Mouse (Mus musculus): ENCODE measurements around the gene Smad3. TPM values are rescaled to one million over a fixed set of nuclear protein-coding genes. Genes with fewer than 3 reads are reported as not detected.

The Smad3 gene
- polyA plus RNA-seq, 1 experiment from 2014 or later: 17.5 TPM

DNA sequence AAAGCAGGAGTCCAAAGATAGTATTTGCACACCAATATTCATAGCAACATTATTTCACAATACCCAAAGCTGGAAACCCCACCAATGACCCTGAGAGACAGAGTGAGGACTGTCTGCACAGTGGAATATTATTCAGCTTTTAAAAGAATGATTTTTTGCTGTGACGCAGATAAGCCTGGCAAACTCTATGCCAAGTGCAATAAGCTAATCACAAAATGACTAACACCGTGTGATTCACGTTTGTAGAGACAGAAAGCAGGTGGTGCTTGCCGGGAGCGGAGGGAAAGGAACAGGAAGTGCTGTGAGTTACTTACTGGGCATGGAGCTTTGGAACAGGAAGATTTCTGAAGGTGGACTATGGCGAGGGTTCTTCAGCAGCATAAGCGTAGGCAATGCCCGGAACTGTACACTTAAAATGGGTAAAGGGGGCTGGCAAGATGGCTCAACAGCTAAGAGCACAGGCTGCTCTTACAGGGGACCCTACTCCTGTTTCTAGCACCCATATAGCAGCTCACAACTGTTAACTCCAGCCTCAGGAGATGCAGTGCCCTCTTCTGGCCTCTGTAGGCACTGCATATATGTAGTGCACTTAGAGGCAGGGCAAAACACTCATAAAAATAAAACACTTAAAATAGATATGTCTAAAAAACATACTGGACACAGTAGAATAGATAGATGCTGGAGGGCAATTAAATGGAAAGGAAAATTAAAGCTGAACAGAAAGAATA, 3.7 kb upstream of the Smad3 start:
- no peaks in the 10 kb centered on the region for H3K9me3 ChIP-seq
- no peak overlapping the region; the same call in 1 of the 2 replicates for H3K27ac ChIP-seq
- no peak overlapping the region for H3K4me2 ChIP-seq
- WGBS: 87% methylated on average over 8 of the region's 8 CpGs
- ATAC-seq (ENCODE audit: insufficient read depth, low FRiP score, low read depth): no peak
- no peak overlapping the region for H3K9ac ChIP-seq
- H3K27me3 ChIP-seq (replicated peaks): no peaks in the 10 kb centered on the region
- H3K4me1 ChIP-seq: peaks cover 15% of the 10 kb centered on the region
- no peaks in the 10 kb centered on the region for H3K36me3 ChIP-seq
- no peak overlapping the region for H3K4me3 ChIP-seq (replicated peaks)

GRCm38 (mm10) chr9:63760783-63761182, 3.0 kb upstream of the Smad3 start:
- Histone ChIP-seq H3K36me3 (no peaks in the 10 kb centered on the region), H3K27ac (peak overlapping the region; percentile 72), H3K27me3 (replicated peaks) (no peaks in the 10 kb centered on the region), H3K9me3 (no peaks in the 10 kb centered on the region), H3K9ac (no peak overlapping the region), H3K4me1 (peaks cover 23% of the 10 kb centered on the region), H3K4me2 (no peak overlapping the region; the same call in 1 of the 2 replicates), H3K4me3 (replicated peaks) (no peak overlapping the region)
- WGBS: 88% methylated on average over 7 of the region's 7 CpGs
- ATAC-seq (ENCODE audit: insufficient read depth, low FRiP score, low read depth): no peak

DNA sequence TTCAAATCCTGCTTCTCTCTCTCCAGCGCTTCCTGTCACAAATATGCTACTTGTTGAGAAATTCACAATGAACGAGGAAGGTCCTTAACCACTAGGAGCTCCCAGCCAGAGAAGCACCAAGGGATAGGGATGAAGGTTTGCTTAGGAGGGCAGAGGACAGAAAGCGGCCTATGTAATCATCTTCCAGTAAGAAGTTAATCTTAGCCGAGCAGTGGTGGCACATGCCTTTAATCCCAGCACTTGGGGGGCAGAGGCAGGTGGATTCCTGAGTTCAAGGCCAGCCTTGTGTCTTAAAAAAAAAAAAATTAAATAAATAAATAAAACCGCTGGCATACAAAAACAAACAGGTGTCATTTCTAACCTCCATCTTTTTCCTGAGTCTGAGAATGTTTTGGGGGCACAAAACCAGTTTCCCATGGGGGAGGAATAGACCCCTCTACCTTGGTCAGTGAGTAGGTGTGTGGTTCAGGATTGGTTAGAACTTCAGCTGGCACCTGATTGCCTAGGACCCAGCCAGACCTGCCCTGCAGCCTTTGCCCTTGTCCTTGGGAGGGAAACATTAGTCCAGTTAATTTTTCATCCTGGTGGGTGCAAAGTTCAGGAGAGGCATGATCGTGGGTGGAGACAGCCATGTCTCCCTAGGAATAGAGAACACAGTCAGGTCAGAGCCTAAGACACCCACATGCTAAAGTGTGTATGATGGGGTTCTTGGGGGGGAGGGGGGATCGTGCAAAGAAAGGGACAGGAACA, 2.4 kb upstream of the Smad3 start:
- Histone ChIP-seq H3K4me2 (peak overlapping the region; percentile 74; the same call in 1 of the 2 replicates), H3K9me3 (no peaks in the 10 kb centered on the region), H3K9ac (no peak overlapping the region), H3K27ac (peak overlapping the region; percentile 97), H3K27me3 (replicated peaks) (no peaks in the 10 kb centered on the region), H3K4me3 (replicated peaks) (no peak overlapping the region), H3K36me3 (no peaks in the 10 kb centered on the region), H3K4me1 (peaks cover 29% of the 10 kb centered on the region)
- no peak for ATAC-seq (ENCODE audit: insufficient read depth, low FRiP score, low read depth)
- WGBS: 73% methylated on average over 7 of the region's 7 CpGs

DNA sequence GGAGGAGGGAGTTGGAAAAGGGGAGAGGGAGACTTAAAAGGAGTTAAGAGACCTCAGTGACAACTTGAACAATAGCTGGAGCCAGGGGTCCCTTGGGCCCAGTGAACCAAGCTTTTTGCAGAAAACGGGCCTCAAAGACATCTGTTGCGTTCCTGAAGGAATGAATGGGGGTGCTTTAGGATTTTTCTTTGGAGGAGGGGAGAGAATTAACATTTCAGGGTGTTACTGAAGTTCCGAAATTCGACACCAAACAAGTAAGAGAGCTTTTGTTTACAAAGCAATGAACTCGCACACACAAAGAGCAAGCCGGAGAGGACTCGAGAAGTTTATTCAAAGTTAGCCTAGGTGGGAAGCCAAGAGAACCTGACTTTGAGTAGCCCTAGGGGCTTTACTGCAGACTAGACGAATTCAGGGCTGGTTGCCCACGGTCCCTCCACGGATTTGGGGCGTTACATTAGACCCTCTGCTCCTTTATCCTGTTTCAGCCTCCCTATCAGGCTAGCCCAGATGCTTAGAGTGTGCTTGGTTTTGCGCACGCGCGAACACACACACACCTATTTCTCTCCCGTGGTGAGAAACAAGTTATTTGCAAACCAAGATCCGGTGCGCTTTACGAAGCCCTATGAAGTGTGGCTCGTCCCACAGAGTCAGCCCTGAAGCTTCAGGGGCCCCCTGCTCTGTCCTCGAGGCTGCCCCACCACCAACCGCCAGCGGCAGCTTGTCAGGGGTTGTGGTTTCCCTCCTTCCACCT, 1.0 kb upstream of the Smad3 start:
- 2% methylated on average over 23 of the region's 23 CpGs for WGBS
- ATAC-seq (ENCODE audit: insufficient read depth, low FRiP score, low read depth): no peak
- peak overlapping the region; percentile 97 for H3K27ac ChIP-seq

GRCm38 (mm10) chr9:63757462-63757772, 377 bp downstream of the Smad3 start:
- Histone ChIP-seq H3K27me3 (replicated peaks) (no peaks in the 10 kb centered on the region), H3K27ac (peak overlapping the region; percentile 97), H3K4me3 (replicated peaks) (peak overlapping the region; percentile 91), H3K9me3 (no peaks in the 10 kb centered on the region), H3K9ac (peak overlapping the region; percentile 98), H3K4me2 (peak overlapping the region; percentile 74), H3K36me3 (no peaks in the 10 kb centered on the region), H3K4me1 (peaks cover 56% of the 10 kb centered on the region)
- WGBS: under 1% methylated on average over 26 of the region's 26 CpGs
- no peak; the same call in 1 of the 2 replicates for ATAC-seq (ENCODE audit: insufficient read depth, low FRiP score, low read depth)

More for the DNA sequence above, 1.0 kb upstream of the Smad3 start:
- peak overlapping the region; percentile 74 for H3K4me2 ChIP-seq
- no peaks in the 10 kb centered on the region for H3K27me3 ChIP-seq (replicated peaks)
- H3K9ac ChIP-seq: peak overlapping the region; percentile 98; the same call in 1 of the 2 replicates
- no peaks in the 10 kb centered on the region for H3K9me3 ChIP-seq
- H3K36me3 ChIP-seq: no peaks in the 10 kb centered on the region
- peak overlapping the region; percentile 91 for H3K4me3 ChIP-seq (replicated peaks)
- peaks cover 42% of the 10 kb centered on the region for H3K4me1 ChIP-seq

- peaks cover 60% of the 10 kb centered on the region for H3K4me1 ChIP-seq
- peak overlapping the region; percentile 98 for H3K9ac ChIP-seq
- no peaks in the 10 kb centered on the region for H3K9me3 ChIP-seq
- H3K27me3 ChIP-seq (replicated peaks): no peaks in the 10 kb centered on the region
- 0 out of 2 replicates have a peak, but pooled peaks have one; percentile 8 for ATAC-seq (ENCODE audit: insufficient read depth, low FRiP score, low read depth)
- H3K36me3 ChIP-seq: no peaks in the 10 kb centered on the region
- peak overlapping the region; percentile 97 for H3K27ac ChIP-seq
- peak overlapping the region; percentile 74 for H3K4me2 ChIP-seq
- under 1% methylated on average over 47 of the region's 47 CpGs for WGBS
- peak overlapping the region; percentile 91 for H3K4me3 ChIP-seq (replicated peaks)
Observed at GRCm38 (mm10) chr9:63756581-63757461, 973 bp downstream of the Smad3 start.

DNA sequence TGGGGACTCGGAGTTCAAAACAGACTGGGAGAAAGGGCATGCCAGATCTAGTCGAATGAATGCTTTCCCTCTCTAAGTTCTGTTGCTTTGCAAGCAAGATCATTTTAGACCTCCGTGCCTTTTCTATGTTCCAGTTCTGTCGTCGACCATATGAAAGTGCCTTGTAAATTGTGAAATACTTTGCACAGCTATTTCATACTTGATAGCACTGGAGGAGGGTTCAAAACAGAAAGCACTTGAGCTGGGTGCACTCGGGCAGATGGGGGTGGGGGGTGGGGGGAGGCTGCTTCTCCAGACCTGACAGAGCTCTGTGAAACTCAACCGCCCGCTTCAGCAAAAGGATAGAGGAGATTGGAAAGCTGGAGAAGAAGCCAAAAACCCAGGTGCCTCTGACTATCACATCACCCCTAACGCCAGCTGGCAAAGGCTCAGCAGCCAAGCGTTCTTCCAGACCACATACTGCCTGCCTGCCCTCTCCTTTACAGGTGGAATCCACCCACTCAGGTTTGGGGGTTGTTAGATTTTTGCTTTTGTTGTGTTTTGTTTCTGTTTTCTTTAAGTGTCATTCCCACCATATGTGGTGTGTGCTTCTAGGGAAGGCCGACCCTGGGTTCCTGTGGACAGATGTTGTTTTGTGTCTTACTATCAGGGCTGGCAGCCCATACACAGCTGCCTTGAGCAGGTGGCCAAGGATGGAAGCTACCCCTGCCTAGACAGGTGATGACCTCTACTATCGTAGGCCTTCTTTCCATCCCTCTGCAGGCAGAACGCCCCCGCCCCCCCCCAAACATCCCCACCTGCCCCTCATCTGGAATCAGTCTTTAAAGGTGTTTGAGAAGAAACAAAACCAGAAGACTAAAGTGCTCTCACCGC, 1.9 kb downstream of the Smad3 start:
- no peaks in the 10 kb centered on the region for H3K36me3 ChIP-seq
- peak overlapping the region; percentile 74 for H3K4me2 ChIP-seq
- peak overlapping the region; percentile 98 for H3K9ac ChIP-seq
- H3K27me3 ChIP-seq (replicated peaks): no peaks in the 10 kb centered on the region
- H3K9me3 ChIP-seq: no peaks in the 10 kb centered on the region
- H3K4me3 ChIP-seq (replicated peaks): peak overlapping the region; percentile 91
- 17% methylated on average over 15 of the region's 15 CpGs for WGBS
- H3K4me1 ChIP-seq: peaks cover 63% of the 10 kb centered on the region
- no peak for ATAC-seq (ENCODE audit: insufficient read depth, low FRiP score, low read depth)
- peak overlapping the region; percentile 97 for H3K27ac ChIP-seq

DNA sequence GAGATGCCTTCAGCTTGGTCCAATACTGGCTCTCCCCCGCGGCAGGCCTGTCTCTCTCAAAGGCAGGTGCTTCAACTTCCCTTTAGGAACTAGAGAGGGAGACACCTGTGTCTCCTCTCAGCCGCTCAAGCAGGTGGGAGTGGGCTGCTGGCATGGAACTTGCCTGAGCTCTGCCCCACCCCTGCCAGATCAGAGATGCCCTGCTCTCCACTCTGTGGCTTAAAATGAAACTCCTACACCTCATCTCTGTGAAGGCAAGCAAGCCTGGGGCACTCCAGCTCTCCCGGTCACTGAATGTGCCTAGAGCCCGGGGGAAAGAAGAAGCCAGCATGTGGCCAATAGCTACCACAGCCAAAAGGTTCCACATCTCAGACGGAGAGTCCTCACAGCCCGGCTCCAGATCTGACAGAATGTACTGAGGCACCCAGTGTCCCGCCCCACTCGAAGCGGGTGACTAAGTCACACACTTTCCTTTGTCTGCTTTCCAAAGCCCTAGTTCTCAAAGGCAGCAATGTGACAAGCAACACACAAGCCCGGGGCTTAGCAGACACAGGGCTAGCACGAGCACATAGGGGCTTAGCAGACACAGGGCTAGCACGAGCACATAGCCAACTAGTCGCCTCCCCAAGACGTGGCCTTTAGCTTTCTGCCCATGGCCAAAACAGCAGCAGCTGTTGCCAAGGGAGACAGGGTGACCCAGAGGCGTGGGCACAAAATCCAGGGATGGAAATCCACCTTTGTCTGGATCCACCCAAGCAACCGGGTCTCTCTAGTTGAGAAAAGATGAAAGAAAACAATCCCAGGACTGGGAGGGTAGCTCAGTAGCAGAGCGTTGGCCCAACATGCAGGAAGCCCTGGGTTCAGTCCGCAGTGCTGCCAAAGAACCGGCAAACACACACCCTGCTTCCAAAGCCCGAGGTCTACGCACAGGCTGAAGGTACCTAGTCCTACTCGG, 3.0 kb downstream of the Smad3 start:
- Histone ChIP-seq H3K27ac (peak overlapping the region; percentile 17; the same call in 1 of the 2 replicates), H3K4me2 (peak overlapping the region; percentile 74), H3K4me1 (peaks cover 71% of the 10 kb centered on the region), H3K27me3 (replicated peaks) (no peaks in the 10 kb centered on the region), H3K9me3 (no peaks in the 10 kb centered on the region), H3K9ac (no peak overlapping the region), H3K4me3 (replicated peaks) (peak overlapping the region; percentile 91), H3K36me3 (no peaks in the 10 kb centered on the region)
- ATAC-seq (ENCODE audit: insufficient read depth, low FRiP score, low read depth): no peak
- WGBS: 44% methylated on average over 23 of the region's 23 CpGs

GRCm38 (mm10) chr9:63754039-63754438, 3.8 kb downstream of the Smad3 start:
- Histone ChIP-seq H3K9me3 (no peaks in the 10 kb centered on the region), H3K4me2 (peak overlapping the region; percentile 74), H3K27ac (no peak overlapping the region), H3K9ac (no peak overlapping the region), H3K27me3 (replicated peaks) (no peaks in the 10 kb centered on the region), H3K4me3 (replicated peaks) (peak overlapping the region; percentile 91), H3K36me3 (no peaks in the 10 kb centered on the region), H3K4me1 (peaks cover 70% of the 10 kb centered on the region)
- 65% methylated on average over 5 of the region's 5 CpGs for WGBS
- no peak for ATAC-seq (ENCODE audit: insufficient read depth, low FRiP score, low read depth)

GRCm38 (mm10) chr9:63753359-63753758, 4.4 kb downstream of the Smad3 start:
- peaks cover 72% of the 10 kb centered on the region for H3K4me1 ChIP-seq
- H3K4me2 ChIP-seq: peak overlapping the region; percentile 6; the same call in 1 of the 2 replicates
- H3K9me3 ChIP-seq: no peaks in the 10 kb centered on the region
- H3K36me3 ChIP-seq: no peaks in the 10 kb centered on the region
- no peaks in the 10 kb centered on the region for H3K27me3 ChIP-seq (replicated peaks)
- 0 out of 2 replicates have a peak overlapping the region, but pooled peaks have one; percentile 18 for H3K27ac ChIP-seq
- no peak overlapping the region for H3K4me3 ChIP-seq (replicated peaks)
- no peak for ATAC-seq (ENCODE audit: insufficient read depth, low FRiP score, low read depth)
- H3K9ac ChIP-seq: no peak overlapping the region
- WGBS: 72% methylated on average over 8 of the region's 8 CpGs

All from stomach, embryonic 15.5 days (tissue).